ENCODE assay signal across 25 mouse cellular contexts in genomic region chr5:41683976-41684375, GRCm38 (mm10). TPM values are rescaled to one million over a fixed set of nuclear protein-coding genes. Genes with fewer than 3 reads are reported as not detected.
DNase-seq lines count a peak whose midpoint lies in the region; ATAC-seq and TF ChIP-seq lines count a peak whose summit lies in the region.
"Had no signal": no experiment of that assay in that cellular context is flagged by ENCODE, and none has a peak within 500 bp of the region (broad histone marks: within the 10 kb centered on the region; RNA-seq: fewer than 3 reads in every experiment).

No protein-coding gene starts in this region.

- H3K4me3 ChIP-seq in CH12.LX (replicated peaks in 1 of 3; ENCODE audit: low read depth in 2 of 3, low read length in 2 of 3, poor library complexity in 1 of 3): no peak overlapping the region
- H3K4me3 ChIP-seq in midbrain, embryonic 15.5 days: no peak overlapping the region
- H3K4me3 ChIP-seq in lung, adult 2 months (replicated peaks; ENCODE audit: extremely low read depth, low read depth, low read length): no peak overlapping the region
- H3K4me3 ChIP-seq: embryonic facial prominence, embryonic 13.5 days; embryonic facial prominence, embryonic 15.5 days; erythroblast, embryonic 14.5 days; forebrain, embryonic 10.5 days; forebrain, embryonic 12.5 days had no signal

- DNase-seq in 416B (ENCODE audit: low read depth) (peak; percentile 24), CH12.LX (ENCODE audit: extremely low read depth) (no peak), MEL-GATA-1-ER (ENCODE audit: extremely low read depth, low read depth) (peak; percentile 48)
- no peak for DNase-seq in lung, adult 2 months
- no peak for DNase-seq in lung, postnatal 14 days
- DNase-seq: adrenal gland, adult 2 months; adrenal gland, postnatal 10 days; adrenal gland, postnatal 25 days; B cell, adult 2 months; cerebellum, adult 11 months; cerebellum, adult 18-20 months; cerebellum, adult 8-10 months; cerebellum, adult 9-11 months; cerebellum, postnatal 14 days; cerebellum, postnatal 36 days; embryo, embryonic 11 days had no signal

- no peaks in the 10 kb centered on the region for H3K79me2 ChIP-seq in CH12.LX (replicated peaks; ENCODE audit: control insufficient read depth, extremely low read depth, insufficient read depth, poor library complexity, severe bottlenecking)

- in situ Hi-C loops in CH12.LX (cut with MboI; ENCODE audit: low pct_ligation_motif_present, low pct_unique_long_range_greater_than_20kb, low sequenced_read_pairs): no loop called here

- peaks cover 0 to 11% of the 10 kb centered on the region in 2 experiments; a peak in 2 of 4 replicates for H3K4me1 ChIP-seq in CH12.LX (ENCODE audit: control insufficient read depth in 1 of 2, insufficient read depth in 2 of 2)
- H3K4me1 ChIP-seq in midbrain, embryonic 15.5 days: no peaks in the 10 kb centered on the region
- H3K4me1 ChIP-seq in lung, adult 2 months (ENCODE audit: control insufficient read depth, insufficient read depth, low read length): no peaks in the 10 kb centered on the region
- H3K4me1 ChIP-seq: embryonic facial prominence, embryonic 13.5 days; embryonic facial prominence, embryonic 15.5 days; forebrain, embryonic 10.5 days; forebrain, embryonic 12.5 days had no signal

- no peaks in the 10 kb centered on the region for H3K9me3 ChIP-seq in CH12.LX (replicated peaks; ENCODE audit: low read length)
- no peaks in the 10 kb centered on the region for H3K9me3 ChIP-seq in midbrain, embryonic 15.5 days
- H3K9me3 ChIP-seq: embryonic facial prominence, embryonic 13.5 days; embryonic facial prominence, embryonic 15.5 days; forebrain, embryonic 10.5 days; forebrain, embryonic 12.5 days had no signal

- no peak overlapping the region for H3K9ac ChIP-seq in CH12.LX (ENCODE audit: insufficient read depth, low read depth)
- no peak overlapping the region for H3K9ac ChIP-seq in midbrain, embryonic 15.5 days
- H3K9ac ChIP-seq: embryonic facial prominence, embryonic 13.5 days; embryonic facial prominence, embryonic 15.5 days; forebrain, embryonic 12.5 days had no signal

- no peak overlapping the region for H3K4me2 ChIP-seq in CH12.LX (ENCODE audit: insufficient read depth, low read depth, poor library complexity, severe bottlenecking)
- H3K4me2 ChIP-seq in midbrain, embryonic 15.5 days: no peak overlapping the region
- H3K4me2 ChIP-seq: embryonic facial prominence, embryonic 13.5 days; embryonic facial prominence, embryonic 15.5 days; forebrain, embryonic 12.5 days had no signal

- peaks cover 0 to 16% of the 10 kb centered on the region in 2 experiments for H3K36me3 ChIP-seq in CH12.LX (replicated peaks in 1 of 2; ENCODE audit: control insufficient read depth in 1 of 2, insufficient read depth in 1 of 2, low read length in 1 of 2)
- H3K36me3 ChIP-seq in midbrain, embryonic 15.5 days (replicated peaks): no peaks in the 10 kb centered on the region; the same call in 1 of the 2 replicates
- H3K36me3 ChIP-seq: embryonic facial prominence, embryonic 13.5 days; forebrain, embryonic 12.5 days had no signal

- no peak for ATAC-seq in midbrain, embryonic 15.5 days (replicated peaks)
- ATAC-seq: CD4-positive, CD25-positive, alpha-beta regulatory T cell, adult 4 months; forebrain, embryonic 14.5 days; forebrain, embryonic 16.5 days had no signal

- dilution Hi-C loops in CH12.LX (cut with MboI; ENCODE audit: extremely low pct_ligation_motif_present, extremely low pct_unique_long_range_greater_than_20kb, low sequenced_read_pairs): no loop called here

- no peak overlapping the region for H3K27ac ChIP-seq in CH12.LX (ENCODE audit: insufficient read depth, low read depth)
- H3K27ac ChIP-seq in midbrain, embryonic 15.5 days: no peak overlapping the region
- H3K27ac ChIP-seq: embryonic facial prominence, embryonic 13.5 days; embryonic facial prominence, embryonic 15.5 days; forebrain, embryonic 10.5 days; forebrain, embryonic 12.5 days had no signal

- no peaks in the 10 kb centered on the region for H3K27me3 ChIP-seq in CH12.LX (replicated peaks)
- no peaks in the 10 kb centered on the region for H3K27me3 ChIP-seq in midbrain, embryonic 15.5 days (replicated peaks)
- H3K27me3 ChIP-seq: embryonic facial prominence, embryonic 13.5 days; embryonic facial prominence, embryonic 15.5 days; forebrain, embryonic 12.5 days had no signal

- TF ChIP-seq POLR2A in CH12.LX (IDR thresholded peaks at IDR 0.05; ENCODE audit: low read depth, low read length): no peak
- TF ChIP-seq POLR2A in lung, adult 2 months (IDR thresholded peaks at IDR 0.05; ENCODE audit: borderline replicate concordance, extremely low read depth, low read depth, low read length): no peak

- no peak for TF ChIP-seq CTCF in CH12.LX (conservative IDR thresholded peaks at IDR 0.05 in 1 of 2, IDR thresholded peaks at IDR 0.05 in 1 of 2; ENCODE audit: low read depth in 2 of 2, low read length in 2 of 2)
- TF ChIP-seq CTCF in lung, adult 2 months (IDR thresholded peaks at IDR 0.05; ENCODE audit: insufficient read depth, low read length): no peak

- no peak for TF ChIP-seq EP300 in CH12.LX (IDR thresholded peaks at IDR 0.05; ENCODE audit: low read length)

- WGBS in midbrain, embryonic 15.5 days: 99% methylated on average over 2 of the region's 2 CpGs
- 91% methylated on average over 2 of the region's 2 CpGs for WGBS in lung, adult 2 months

- TF ChIP-seq RAD21 in CH12.LX (IDR thresholded peaks at IDR 0.05; ENCODE audit: low read depth, low read length): no peak

TF ChIP-seq in CH12.LX, 34 proteins besides CTCF, POLR2A, EP300 and RAD21:
- TF ChIP-seq JUN (IDR thresholded peaks at IDR 0.05; ENCODE audit: insufficient read depth, low read depth, low read length): no peak
- TF ChIP-seq ZNF384 (IDR thresholded peaks at IDR 0.05; ENCODE audit: low read depth, low read length): peak; percentile 92

RNA-seq across cellular contexts. Expression of gene Rab28, which starts 24.0 kb away (rescaled TPM):
- total RNA-seq in CH12.LX (2012; rRNA removed): 35.8 and 42.2 TPM in 2 replicates
- 90.6 and 94.8 TPM in 2 replicates for total RNA-seq in CH12.LX (2014; rRNA removed)
- 40.9 and 41.1 TPM in 2 replicates for polyA plus RNA-seq in CH12.LX (2012; ENCODE audit: insufficient read length, low read depth)
- 64.4 and 66.4 TPM in 2 replicates for polyA plus RNA-seq in midbrain, embryonic 15.5 days (2015; fragmentation: Nextera tagmentation; extraction: Ambion mirVana)
- 36.5 and 37.2 TPM in 2 replicates for polyA plus RNA-seq in lung, adult 2 months (2012; rRNA removed)

Comparison
In these comparisons a context has a peak if more than half of its experiments do, and no peak if none do; other contexts are left out.
1. DNase-seq: peak in 416B (single experiment) and MEL-GATA-1-ER (single experiment); none in CH12.LX (single experiment), lung, adult 2 months (single experiment) and lung, postnatal 14 days (single experiment).